8 mouse cellular contexts compared by ENCODE assay signal in genomic region chr4:57301410-57302313, GRCm38 (mm10). TPM values are rescaled to one million over a fixed set of nuclear protein-coding genes. Genes with fewer than 3 reads are reported as not detected.
DNase-seq lines count a peak whose midpoint lies in the region; ATAC-seq and TF ChIP-seq lines count a peak whose summit lies in the region.

Gene Ptpn3 (minus strand): TSS chr4:57301837.

- peak within 1 kb of the TSS; percentile 46; the same call in 1 of the 2 replicates for H3K27ac ChIP-seq in forebrain, embryonic 12.5 days
- H3K27ac ChIP-seq in heart, embryonic 15.5 days: peak within 1 kb of the TSS; percentile 82
- H3K27ac ChIP-seq in liver, adult 2 months (replicated peaks; ENCODE audit: insufficient read depth, low read depth, low read length): peak within 1 kb of the TSS; percentile 83
- H3K27ac ChIP-seq in stomach, embryonic 16.5 days (ENCODE audit: low read length): peak within 1 kb of the TSS; percentile 87

- H3K79me2 ChIP-seq in liver, adult 2 months (ENCODE audit: control insufficient read depth, insufficient read depth, low read length): peaks cover 13% of the 10 kb centered on the region
- no peaks in the 10 kb centered on the region for H3K79me2 ChIP-seq in myocyte (ENCODE audit: control insufficient read depth, insufficient read depth)

- H3K36me3 ChIP-seq in E14TG2a.4 (ENCODE audit: insufficient read depth, low read length) (peaks cover 9% of the 10 kb centered on the region), myocyte (ENCODE audit: control insufficient read depth, insufficient read depth) (no peaks in the 10 kb centered on the region)
- H3K36me3 ChIP-seq in forebrain, embryonic 12.5 days (replicated peaks): no peaks in the 10 kb centered on the region
- no peaks in the 10 kb centered on the region for H3K36me3 ChIP-seq in heart, embryonic 15.5 days
- no peaks in the 10 kb centered on the region for H3K36me3 ChIP-seq in liver, adult 2 months (ENCODE audit: control insufficient read depth, insufficient read depth, low read length)
- H3K36me3 ChIP-seq in stomach, embryonic 16.5 days (ENCODE audit: control insufficient read depth, insufficient read depth, low read length): no peaks in the 10 kb centered on the region

- H3K4me2 ChIP-seq in forebrain, embryonic 12.5 days: peak within 1 kb of the TSS; percentile 95
- peak within 1 kb of the TSS; percentile 88 for H3K4me2 ChIP-seq in heart, embryonic 15.5 days
- peak within 1 kb of the TSS; percentile 77 for H3K4me2 ChIP-seq in myocyte (ENCODE audit: low read depth)
- peak within 1 kb of the TSS; percentile 86 for H3K4me2 ChIP-seq in stomach, embryonic 16.5 days (ENCODE audit: low read depth, low read length)

- DNase-seq in kidney, postnatal 10 days: peak; percentile 89
- DNase-seq in liver, adult 2 months (ENCODE audit: extremely low read depth, low read depth, low spot score): peak; percentile 77

- peak within 1 kb of the TSS; percentile 17 for H3K9ac ChIP-seq in forebrain, embryonic 12.5 days
- peak within 1 kb of the TSS; percentile 66 for H3K9ac ChIP-seq in heart, embryonic 15.5 days
- peak within 1 kb of the TSS; percentile 98 for H3K9ac ChIP-seq in liver, adult 2 months (ENCODE audit: low read depth, low read length)
- peak within 1 kb of the TSS; percentile 86 for H3K9ac ChIP-seq in stomach, embryonic 16.5 days (ENCODE audit: low read length)

- WGBS in forebrain, embryonic 12.5 days: under 1% methylated on average over 42 of the region's 42 CpGs
- under 1% methylated on average over 42 of the region's 42 CpGs for WGBS in heart, embryonic 15.5 days
- under 1% methylated on average over 42 of the region's 42 CpGs for WGBS in liver, adult 2 months
- under 1% methylated on average over 42 of the region's 42 CpGs for WGBS in stomach, embryonic 16.5 days

- ATAC-seq in cerebellum, adult (ENCODE audit: insufficient number of reproducible peaks, low FRiP score, low TSS enrichment): peak; percentile 75
- ATAC-seq in forebrain, embryonic 12.5 days (ENCODE audit: low FRiP score): peak; percentile 81
- peak; percentile 87 for ATAC-seq in heart, embryonic 15.5 days (replicated peaks; ENCODE audit: insufficient number of reproducible peaks, insufficient read depth, low FRiP score, low read depth)
- ATAC-seq in stomach, embryonic 16.5 days (ENCODE audit: insufficient read depth, low FRiP score): peak; percentile 89

- 0 out of 2 replicates have a peak, but pooled peaks have one; percentile 37 for TF ChIP-seq POLR2A in liver, adult 2 months (IDR thresholded peaks at IDR 0.05; ENCODE audit: extremely low read depth, insufficient read depth, low read length)
- peak; percentile 54 for TF ChIP-seq POLR2A in myocyte (IDR thresholded peaks at IDR 0.05; ENCODE audit: insufficient read length, low read depth)

- no peaks in the 10 kb centered on the region for H3K9me3 ChIP-seq in E14TG2a.4 (ENCODE audit: low read length)
- no peaks in the 10 kb centered on the region for H3K9me3 ChIP-seq in forebrain, embryonic 12.5 days
- no peaks in the 10 kb centered on the region for H3K9me3 ChIP-seq in heart, embryonic 15.5 days (replicated peaks)
- no peaks in the 10 kb centered on the region for H3K9me3 ChIP-seq in stomach, embryonic 16.5 days (replicated peaks; ENCODE audit: control insufficient read depth, low read length)

- H3K4me3 ChIP-seq in E14TG2a.4 (replicated peaks; ENCODE audit: low read length) (peak within 1 kb of the TSS; percentile 93), myocyte (peak within 1 kb of the TSS; percentile 32)
- peak within 1 kb of the TSS; percentile 80 for H3K4me3 ChIP-seq in forebrain, embryonic 12.5 days (replicated peaks)
- peak within 1 kb of the TSS; percentile 71 for H3K4me3 ChIP-seq in heart, embryonic 15.5 days
- peak within 1 kb of the TSS; percentile 80 for H3K4me3 ChIP-seq in liver, adult 2 months (ENCODE audit: insufficient read depth, low read depth, low read length)
- H3K4me3 ChIP-seq in stomach, embryonic 16.5 days (replicated peaks; ENCODE audit: low read length): peak within 1 kb of the TSS; percentile 83

- peaks cover 71% of the 10 kb centered on the region for H3K4me1 ChIP-seq in E14TG2a.4 (replicated peaks; ENCODE audit: low read depth, low read length)
- H3K4me1 ChIP-seq in forebrain, embryonic 12.5 days: peaks cover 25% of the 10 kb centered on the region
- peaks cover 22% of the 10 kb centered on the region for H3K4me1 ChIP-seq in heart, embryonic 15.5 days (replicated peaks)
- peaks cover 14% of the 10 kb centered on the region for H3K4me1 ChIP-seq in liver, adult 2 months (ENCODE audit: control insufficient read depth, insufficient read depth, low read length)
- peaks cover 13% of the 10 kb centered on the region for H3K4me1 ChIP-seq in stomach, embryonic 16.5 days (ENCODE audit: control insufficient read depth, insufficient read depth, low read length)

- H3K27me3 ChIP-seq in E14TG2a.4 (ENCODE audit: insufficient read depth, low read length) (peaks cover 8% of the 10 kb centered on the region; the same call in 1 of the 2 replicates), myocyte (ENCODE audit: control insufficient read depth, insufficient read depth, insufficient read length) (no peaks in the 10 kb centered on the region)
- H3K27me3 ChIP-seq in forebrain, embryonic 12.5 days: peaks cover 53% of the 10 kb centered on the region
- no peaks in the 10 kb centered on the region for H3K27me3 ChIP-seq in heart, embryonic 15.5 days
- H3K27me3 ChIP-seq in liver, adult 2 months (ENCODE audit: control insufficient read depth, insufficient read depth, low read length): no peaks in the 10 kb centered on the region
- peaks cover 5% of the 10 kb centered on the region; the same call in 1 of the 2 replicates for H3K27me3 ChIP-seq in stomach, embryonic 16.5 days (ENCODE audit: control insufficient read depth, insufficient read depth, low read length)

- H3ac ChIP-seq in myocyte (ENCODE audit: control insufficient read depth, insufficient read length): peak within 1 kb of the TSS; percentile 37

- no peak for TF ChIP-seq CTCF in E14TG2a.4 (conservative IDR thresholded peaks at IDR 0.05; ENCODE audit: low read length)
- TF ChIP-seq CTCF in liver, adult 2 months (IDR thresholded peaks at IDR 0.05; ENCODE audit: low read depth, low read length): no peak

TF ChIP-seq in myocyte, 11 proteins besides CTCF, POLR2A, EP300 and RAD21:
- TF ChIP-seq CEBPB (IDR thresholded peaks at IDR 0.05; ENCODE audit: insufficient read depth, poor library complexity, severe bottlenecking): 0 out of 2 replicates have a peak, but pooled peaks have one; percentile 3
- no peak for TF ChIP-seq MAX (IDR thresholded peaks at IDR 0.05; ENCODE audit: low read depth)
- TF ChIP-seq POLR2AphosphoS2 (IDR thresholded peaks at IDR 0.05; ENCODE audit: insufficient read length, low read depth): no peak
- TF ChIP-seq MYOG (IDR thresholded peaks at IDR 0.05; ENCODE audit: control insufficient read depth in 1 of 3, insufficient read depth in 1 of 3, insufficient read length in 2 of 3, low read depth in 2 of 3): peak in 1 of 3 experiments; percentile 27
- peak in 1 of 3 experiments; percentile 44 for TF ChIP-seq MYOD1 (IDR thresholded peaks at IDR 0.05; ENCODE audit: control insufficient read depth in 1 of 3, insufficient read length in 2 of 3, low read depth in 2 of 3)

RNA-seq across cellular contexts. Expression of gene Ptpn3, which starts in this region (rescaled TPM):
- polyA plus RNA-seq in forebrain, embryonic 12.5 days (2016; fragmentation: Nextera tagmentation; extraction: Ambion mirVana): 1.7 and 2.4 TPM in 2 replicates
- 1.5 and 3.7 TPM in 2 replicates for polyA plus RNA-seq in heart, embryonic 15.5 days (2015; fragmentation: Nextera tagmentation; extraction: Ambion mirVana)
- total RNA-seq in liver, adult 2 months (2014; rRNA removed): 18.4 and 27.8 TPM in 2 replicates
- polyA plus RNA-seq in liver, adult 2 months (2012; rRNA removed): 11.8 and 12.7 TPM in 2 replicates
- 3.1 TPM for polyA plus RNA-seq in myocyte (2012; fragmentation: generic; extraction: Trizol)
- polyA plus RNA-seq in stomach, embryonic 16.5 days (2015; fragmentation: Nextera tagmentation; extraction: Ambion mirVana): 7.1 and 7.7 TPM in 2 replicates

Comparison
In these comparisons a context has a peak if more than half of its experiments do, and no peak if none do; other contexts are left out.
1. Peak in every context shown above with its lines: DNase-seq, ATAC-seq, H3K4me3 ChIP-seq and H3K27ac ChIP-seq.
2. H3K4me3 ChIP-seq: peak in every context shown above with its lines; median percentile 93 in E14TG2a.4; 83 in stomach, embryonic 16.5 days; 80 in forebrain, embryonic 12.5 days; 80 in liver, adult 2 months; 71 in heart, embryonic 15.5 days; 32 in myocyte.
3. H3K9ac ChIP-seq: peak in every context shown above with its lines; median percentile 98 in liver, adult 2 months; 86 in stomach, embryonic 16.5 days; 66 in heart, embryonic 15.5 days; 17 in forebrain, embryonic 12.5 days.